Mouse (Mus musculus) kidney, adult 2 months (tissue): ENCODE results near the gene Gpc1. TPM values are rescaled to one million over a fixed set of nuclear protein-coding genes. Genes with fewer than 3 reads are reported as not detected.

Experiments
- DNase-seq: peaks from one replicate; pipeline ENCODE4 v3.0.0; 2021
- H3K27ac ChIP-seq: fragments of 200-500 bp; 2 replicates; pipeline ENCODE4 v1.5.1; 2012; ENCODE audit warnings: low read depth, low read length, control low read depth, inconsistent platforms; ENCODE audit not compliant: insufficient read depth
- H3K27me3 ChIP-seq: fragments of 200-500 bp; replicated peaks from 2 replicates; pipeline ENCODE4 v1.6.1; 2012; ENCODE audit warnings: mild to moderate bottlenecking, moderate library complexity, low read length, inconsistent platforms; ENCODE audit not compliant: control insufficient read depth, insufficient read depth
- H3K36me3 ChIP-seq: fragments of 200-500 bp; 2 replicates; pipeline ENCODE4 v1.6.1; 2012; ENCODE audit warnings: mild to moderate bottlenecking, moderate library complexity, low read length, inconsistent platforms; ENCODE audit not compliant: control insufficient read depth, insufficient read depth
- H3K4me1 ChIP-seq: fragments of 200-500 bp; 2 replicates; pipeline ENCODE4 v1.6.1; 2011; ENCODE audit warnings: low read length; ENCODE audit not compliant: control insufficient read depth, insufficient read depth
- H3K4me3 ChIP-seq: fragments of 200-500 bp; 2 replicates; pipeline ENCODE4 v1.5.1; 2011; ENCODE audit warnings: mild to moderate bottlenecking, low read depth, low read length, control low read depth; ENCODE audit not compliant: insufficient read depth
- CTCF ChIP-seq: fragments of 200-500 bp; conservative IDR thresholded peaks from 2 replicates; pipeline ENCODE4 v1.5.1; 2011; ENCODE audit warnings: low read depth, mild to moderate bottlenecking, control low read depth, low read length, moderate library complexity, mixed read lengths; ENCODE audit not compliant: insufficient read depth, insufficient read length
- POLR2A ChIP-seq: fragments of 200-500 bp; IDR thresholded peaks from one replicate; pipeline ENCODE4 v1.6.1; 2011; ENCODE audit warnings: low read depth, low read length, control low read depth
- WGBS: fragments of 180-500 bp; shearing (Covaris S2); methylation state at CpG from one replicate; pipeline ENCODE4 v1.1.7; 2018; 5-methylcytosine and 5-hydroxymethylcytosine counted together
- polyA plus RNA-seq: library from polyadenylated mRNA; depleted of rRNA; stranded (reverse); fragments of >200 nt; gene quantifications from 2 replicates; pipeline ENCODE4 v1.2.3, GENCODE M21; 2012

The Gpc1 gene
- polyA plus RNA-seq, 1 experiment, result 21.8 TPM

DNA sequence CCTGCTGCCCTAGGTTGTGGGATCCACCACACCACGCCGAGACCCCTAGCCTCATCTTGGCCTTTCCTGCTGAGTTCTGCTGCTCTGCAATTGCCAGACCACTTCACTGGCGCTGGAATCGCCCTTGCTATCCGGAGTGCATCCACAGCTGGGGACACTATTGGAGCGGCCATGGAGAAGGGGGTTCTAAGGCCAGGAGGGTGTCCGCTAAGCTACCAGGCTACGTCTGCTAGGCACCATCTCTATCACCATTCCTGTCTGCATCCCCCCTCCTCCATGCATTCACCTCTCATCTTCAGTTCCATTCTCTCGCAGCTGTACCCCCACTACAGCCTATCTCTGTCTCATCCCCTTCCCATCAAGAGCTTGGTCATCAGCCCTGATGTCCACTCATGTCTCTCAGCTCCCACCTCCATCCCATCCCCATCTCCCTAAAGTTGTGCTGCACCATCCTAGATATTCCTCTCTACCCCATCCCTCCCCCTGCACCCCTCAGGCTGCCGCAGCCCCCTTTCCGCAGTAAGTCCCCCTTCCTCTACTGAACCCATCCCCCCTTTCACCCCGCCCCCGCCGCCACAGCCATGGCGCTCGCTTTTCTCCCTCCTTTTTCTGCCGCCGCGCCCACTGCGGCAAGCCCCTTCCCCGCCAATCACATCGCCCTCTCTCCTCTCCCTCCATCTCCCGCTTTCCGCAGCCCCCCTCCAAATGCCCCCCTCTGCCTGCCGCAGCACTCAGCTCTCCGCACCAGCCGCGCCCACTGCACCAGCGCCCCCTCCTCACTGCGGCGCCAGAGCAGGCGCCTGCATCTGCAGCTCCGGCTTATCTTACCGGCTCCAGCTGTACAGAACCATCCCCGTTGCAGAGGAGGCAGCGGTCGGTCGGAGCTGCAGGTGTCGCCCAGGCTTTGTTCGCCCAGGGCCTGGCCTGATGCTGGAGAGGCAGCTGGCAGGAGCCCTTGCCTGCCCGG is 16.7 kb downstream of the Gpc1 start:
- no peaks in the 10 kb centered on the region for H3K36me3 ChIP-seq

DNA sequence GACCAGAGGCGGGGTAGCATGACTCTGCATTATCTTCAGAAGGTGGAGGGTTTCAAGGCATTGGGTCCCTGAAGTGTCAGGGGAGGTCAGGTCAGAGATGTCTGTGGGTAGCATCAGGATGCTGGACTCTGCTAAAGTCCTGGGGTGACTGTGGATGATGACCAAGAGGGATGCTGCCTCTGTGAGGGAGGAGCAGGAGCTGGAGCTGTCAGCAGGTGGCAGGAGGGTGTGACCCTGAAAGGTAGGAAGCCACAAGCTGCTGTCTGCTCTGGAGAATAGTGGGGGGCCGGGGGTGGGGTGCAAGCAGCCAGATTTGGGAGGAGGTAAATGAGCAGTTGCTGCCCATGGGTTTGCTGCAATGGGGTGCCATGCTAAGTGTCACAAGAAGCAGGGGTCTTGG is 18.0 kb downstream of the Gpc1 start:
- 69% methylated on average over 2 of the region's 2 CpGs for WGBS
- no peak for DNase-seq
- Histone ChIP-seq H3K27ac (no peak overlapping the region), H3K4me3 (no peak overlapping the region), H3K27me3 (no peaks in the 10 kb centered on the region), H3K36me3 (no peaks in the 10 kb centered on the region), H3K4me1 (no peaks in the 10 kb centered on the region)
- TF ChIP-seq POLR2A (no peak), CTCF (no peak)

More for the DNA sequence above, 16.7 kb downstream of the Gpc1 start:
- Histone ChIP-seq H3K4me1 (no peaks in the 10 kb centered on the region), H3K4me3 (no peak overlapping the region), H3K27me3 (no peaks in the 10 kb centered on the region), H3K27ac (no peak overlapping the region)
- TF ChIP-seq CTCF (no peak), POLR2A (no peak)
- DNase-seq, result no peak
- 26% methylated on average over 40 of the region's 41 CpGs for WGBS

DNA sequence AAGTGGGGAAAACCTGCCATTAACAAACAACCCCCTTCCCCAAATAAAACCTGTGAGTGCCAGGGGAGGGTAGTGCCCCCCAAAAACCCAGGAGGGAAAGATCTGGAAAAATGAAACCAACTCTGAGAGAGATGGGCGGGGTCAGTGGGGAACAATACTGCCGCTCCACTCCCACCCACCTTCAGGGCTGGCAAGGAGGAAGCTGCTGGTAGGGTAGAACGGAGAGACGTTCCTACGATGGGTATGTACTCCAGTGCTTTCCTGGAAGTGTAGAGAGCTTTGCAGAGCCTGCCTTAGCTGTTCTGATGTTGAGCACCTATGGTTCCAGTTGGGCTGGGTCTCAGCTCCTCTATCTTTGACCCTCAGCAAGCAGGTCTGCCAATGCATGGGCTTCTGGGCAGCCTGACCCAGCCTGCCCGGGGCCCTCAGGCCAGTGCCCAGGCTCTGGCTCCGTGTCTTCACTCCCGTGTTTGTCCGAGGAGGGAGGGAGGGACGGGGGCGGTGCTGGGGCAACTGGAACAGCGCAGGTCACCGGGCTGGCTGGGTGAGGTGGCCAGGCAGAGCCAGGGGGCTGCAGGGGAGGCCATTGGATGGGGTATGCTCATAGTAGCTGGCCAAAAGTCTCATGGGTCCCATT is 18.6 kb downstream of the Gpc1 start:
- Histone ChIP-seq H3K27me3 (no peaks in the 10 kb centered on the region), H3K27ac (no peak overlapping the region), H3K4me1 (no peaks in the 10 kb centered on the region), H3K36me3 (no peaks in the 10 kb centered on the region), H3K4me3 (no peak overlapping the region)
- 45% methylated on average over 13 of the region's 13 CpGs for WGBS
- no peak for TF ChIP-seq POLR2A
- TF ChIP-seq CTCF, result no peak
- no peak for DNase-seq

DNA sequence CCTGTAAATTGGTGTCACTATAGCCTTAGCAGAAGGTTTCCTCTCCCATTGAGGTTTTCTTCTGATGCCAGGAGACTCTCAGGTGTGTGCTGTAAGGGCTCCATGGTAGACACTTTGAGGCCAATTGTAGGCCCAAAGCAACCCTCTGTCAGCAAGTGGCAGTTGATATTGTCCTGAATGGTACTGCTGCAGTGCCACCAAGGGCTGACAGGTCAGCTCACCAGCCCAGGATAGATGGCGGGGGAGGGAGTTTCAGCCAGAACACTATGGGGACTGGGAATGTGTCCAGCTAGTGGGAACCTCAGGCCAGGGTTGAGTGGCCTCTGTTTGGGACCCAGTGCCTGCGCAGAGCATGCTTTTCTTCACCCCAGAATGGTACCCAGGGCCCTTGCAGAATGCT is 21.0 kb downstream of the Gpc1 start:
- Histone ChIP-seq H3K27ac (no peak overlapping the region), H3K4me3 (no peak overlapping the region), H3K4me1 (no peaks in the 10 kb centered on the region), H3K36me3 (no peaks in the 10 kb centered on the region), H3K27me3 (no peaks in the 10 kb centered on the region)
- no peak for TF ChIP-seq CTCF
- no peak for TF ChIP-seq POLR2A
- WGBS, result 93% methylated on average over 2 of the region's 2 CpGs
- DNase-seq, result no peak

DNA sequence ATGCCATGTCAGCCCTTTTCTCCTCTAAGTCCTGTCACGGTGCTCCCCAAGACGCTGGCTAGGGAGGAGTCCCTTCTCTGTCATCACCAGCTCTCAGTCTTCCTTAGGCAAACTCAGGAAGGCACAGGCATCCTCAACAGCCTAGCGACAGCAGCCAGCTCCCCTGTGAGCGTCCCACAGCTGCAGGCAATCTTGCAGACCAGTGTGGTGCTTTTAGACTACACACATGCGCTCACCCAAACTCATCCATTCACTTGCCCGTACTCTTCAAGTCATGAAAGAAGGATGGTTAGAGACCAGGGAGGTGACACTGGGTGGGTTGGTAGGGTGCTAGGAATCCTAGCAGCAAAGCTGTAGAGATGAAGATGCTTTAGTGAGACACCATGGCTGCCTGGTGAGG is 30.1 kb downstream of the Gpc1 start:
- TF ChIP-seq CTCF (no peak), POLR2A (no peak)
- Histone ChIP-seq H3K4me1 (no peaks in the 10 kb centered on the region), H3K27me3 (no peaks in the 10 kb centered on the region), H3K36me3 (no peaks in the 10 kb centered on the region), H3K4me3 (no peak overlapping the region), H3K27ac (no peak overlapping the region)
- WGBS, result 74% methylated on average over 6 of the region's 6 CpGs
- DNase-seq, result no peak

DNA sequence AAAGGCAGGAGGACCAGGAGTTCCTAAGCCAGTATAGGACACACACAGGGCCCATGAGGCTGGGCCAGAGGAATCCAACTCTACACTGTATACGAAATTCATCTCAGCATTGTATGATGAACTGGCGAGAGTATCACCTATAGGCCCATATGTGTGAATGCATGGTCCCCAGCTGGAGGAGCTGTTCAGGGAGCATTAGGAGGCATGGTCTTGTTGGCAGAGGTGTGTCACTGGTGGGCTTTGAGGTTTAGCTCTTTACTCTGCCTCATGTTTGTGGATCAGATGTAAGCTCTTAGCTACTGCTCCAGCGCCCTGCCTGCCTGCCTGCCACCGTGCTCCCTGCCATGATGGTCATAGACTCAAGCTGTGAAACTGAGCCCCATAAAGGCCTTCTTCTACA is 31.8 kb downstream of the Gpc1 start:
- TF ChIP-seq POLR2A (no peak), CTCF (no peak)
- WGBS, result 91% methylated on average over 4 of the region's 4 CpGs
- no peak for DNase-seq
- Histone ChIP-seq H3K4me1 (no peaks in the 10 kb centered on the region), H3K4me3 (no peak overlapping the region), H3K27ac (no peak overlapping the region), H3K27me3 (no peaks in the 10 kb centered on the region), H3K36me3 (no peaks in the 10 kb centered on the region)

DNA sequence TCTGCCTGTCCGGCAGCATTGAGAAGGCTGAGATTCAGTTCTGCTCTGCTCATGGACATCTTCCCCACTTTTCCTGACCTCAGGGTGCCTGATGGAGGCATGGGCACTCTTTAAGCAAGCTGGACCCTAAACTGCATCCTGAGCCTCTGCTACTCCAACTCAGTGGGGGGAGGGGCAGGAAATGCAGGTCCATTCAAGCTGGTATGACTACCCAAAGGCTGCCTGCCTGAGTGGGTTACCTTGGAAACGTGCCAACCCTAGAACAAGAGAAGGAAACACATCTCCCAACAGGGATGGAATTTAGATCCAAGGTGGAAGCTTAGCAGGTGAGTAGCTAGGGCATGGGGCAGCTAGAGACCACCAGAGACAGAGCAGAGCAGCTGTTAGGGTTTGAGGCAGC is 34.7 kb downstream of the Gpc1 start:
- no peak overlapping the region for H3K4me3 ChIP-seq
- no peak for DNase-seq
- H3K27ac ChIP-seq, result no peak overlapping the region
- no peaks in the 10 kb centered on the region for H3K36me3 ChIP-seq
- TF ChIP-seq CTCF (no peak), POLR2A (no peak)
- H3K27me3 ChIP-seq, result no peaks in the 10 kb centered on the region
- 65% methylated on average over 2 of the region's 2 CpGs for WGBS
- no peaks in the 10 kb centered on the region for H3K4me1 ChIP-seq
